Mouse (Mus musculus) ES-E14 (cell line): ENCODE data around the gene F12.

Source experiments
- HCFC1 ChIP-seq: IDR thresholded peaks from 2 replicates; pipeline ENCODE4 v1.6.1; 2012; ENCODE audit warnings: low read length, inconsistent platforms, borderline replicate concordance; ENCODE audit not compliant: insufficient read depth
- MAFK ChIP-seq: IDR thresholded peaks from 2 replicates; pipeline ENCODE4 v1.6.1; 2014; ENCODE audit warnings: mild to moderate bottlenecking, low read depth, low read length, inconsistent platforms; ENCODE audit not compliant: insufficient read depth
- ZC3H11A ChIP-seq: IDR thresholded peaks from 2 replicates; pipeline ENCODE4 v1.6.1; 2012; ENCODE audit warnings: low read depth, mild to moderate bottlenecking, inconsistent platforms, low read length, borderline replicate concordance
- ZNF384 ChIP-seq: IDR thresholded peaks from 2 replicates; pipeline ENCODE4 v1.6.1; 2012; ENCODE audit warnings: low read depth, low read length, inconsistent platforms

DNA sequence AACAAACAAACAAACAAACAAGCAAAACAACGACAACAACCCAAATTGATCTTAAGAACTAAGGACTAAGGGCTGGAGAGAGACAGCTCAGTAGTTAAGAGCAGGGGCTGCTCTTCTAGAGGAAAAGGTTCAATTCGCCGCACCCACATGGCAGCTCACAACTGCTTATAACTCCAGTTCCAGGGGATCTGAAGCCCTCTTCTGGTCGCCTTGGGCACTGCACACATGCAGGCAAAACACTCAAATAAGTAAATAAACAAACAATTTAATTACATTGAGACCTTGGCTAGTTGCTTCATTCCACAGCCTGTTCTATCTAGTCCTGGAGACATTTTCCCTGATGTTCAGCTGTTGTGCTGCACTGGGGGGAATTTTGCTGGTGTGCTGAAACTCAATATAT is 33.7 kb downstream of the F12 start:
- no peak for TF ChIP-seq ZC3H11A
- no peak for TF ChIP-seq ZNF384
- TF ChIP-seq MAFK = no peak
- TF ChIP-seq HCFC1 = no peak
